Comparison of ENCODE assay signal across 12 mouse cellular contexts in genomic region chr10:94923337-94923762, GRCm38 (mm10). TPM values are rescaled to one million over a fixed set of nuclear protein-coding genes. Genes with fewer than 3 reads are reported as not detected.
A peak's percentile ranks its signal among the peaks of the same experiment; 100 is the strongest.
DNase-seq lines count a peak whose midpoint lies in the region; ATAC-seq and TF ChIP-seq lines count a peak whose summit lies in the region.
"Had no signal": no experiment of that assay in that cellular context is flagged by ENCODE, and none has a peak within 500 bp of the region (broad histone marks: within the 10 kb centered on the region; RNA-seq: fewer than 3 reads in every experiment).

No protein-coding gene starts in this region.

- no peak; the same call in 1 of the 2 replicates for TF ChIP-seq RAD21 in MEL (IDR thresholded peaks at IDR 0.05; ENCODE audit: low read depth, low read length)

- H3K79me2 ChIP-seq in heart, adult 2 months (replicated peaks; ENCODE audit: control insufficient read depth, insufficient read depth, low read length) = no peaks in the 10 kb centered on the region
- H3K79me2 ChIP-seq in MEL (ENCODE audit: control insufficient read depth, insufficient read depth, low read length, poor library complexity) = peaks cover 8% of the 10 kb centered on the region
- peaks cover 80% of the 10 kb centered on the region for H3K79me2 ChIP-seq in macrophage (ENCODE audit: inconsistent target)

- no peaks in the 10 kb centered on the region for H3K36me3 ChIP-seq in heart, adult 2 months (ENCODE audit: control insufficient read depth, insufficient read depth, low read length)
- H3K36me3 ChIP-seq in MEL (ENCODE audit: control insufficient read depth in 1 of 2, insufficient read depth in 2 of 2, low read length in 2 of 2) = peaks cover 5 to 50% of the 10 kb centered on the region in 2 experiments
- no peaks in the 10 kb centered on the region for H3K36me3 ChIP-seq in heart, embryonic 15.5 days
- peaks cover 11% of the 10 kb centered on the region; the same call in 1 of the 2 replicates for H3K36me3 ChIP-seq in macrophage (ENCODE audit: inconsistent target)
- H3K36me3 ChIP-seq in forebrain, embryonic 16.5 days (ENCODE audit: control insufficient read depth, insufficient read depth) = no peaks in the 10 kb centered on the region
- H3K36me3 ChIP-seq: limb, embryonic 12.5 days had no signal

- DNase-seq in heart, adult 2 months = peak in 1 of 2 experiments; percentile 40
- DNase-seq in heart, postnatal 10 days = no peak
- DNase-seq in MEL (ENCODE audit: low read depth, low spot score) = peak; percentile 92
- DNase-seq in gastrocnemius, adult 18-20 months (ENCODE audit: low spot score) = no peak
- DNase-seq in layer of hippocampus, adult 18-20 months (ENCODE audit: low spot score in 2 of 2) = no peak
- DNase-seq: cerebellum, adult 11 months; kidney, postnatal 10 days had no signal

- H3K9ac ChIP-seq in heart, adult 2 months (ENCODE audit: low read depth, low read length) = no peak overlapping the region
- H3K9ac ChIP-seq in MEL (ENCODE audit: control insufficient read depth, low read depth, low read length, poor library complexity, severe bottlenecking) = peak overlapping the region; percentile 63
- no peak overlapping the region for H3K9ac ChIP-seq in heart, embryonic 15.5 days
- H3K9ac ChIP-seq in forebrain, embryonic 16.5 days (replicated peaks; ENCODE audit: low read depth, low read length) = no peak overlapping the region
- H3K9ac ChIP-seq: limb, embryonic 12.5 days had no signal

- H3K27ac ChIP-seq in heart, adult 2 months = peak overlapping the region; percentile 14; the same call in 1 of the 2 replicates
- H3K27ac ChIP-seq in MEL (ENCODE audit: control insufficient read depth, low read depth, low read length) (peak overlapping the region; percentile 94), macrophage (peak overlapping the region; percentile 97)
- H3K27ac ChIP-seq in heart, embryonic 15.5 days = peak overlapping the region; percentile 60
- no peak overlapping the region for H3K27ac ChIP-seq in forebrain, embryonic 16.5 days (ENCODE audit: low read length)
- H3K27ac ChIP-seq: limb, embryonic 12.5 days had no signal

- intact Hi-C loops in heart, adult 2 months (cut with DNase I) = no loop called here
- intact Hi-C loops in heart, postnatal 10 days (cut with DNase I) = no loop called here

- H3K9me3 ChIP-seq in MEL (replicated peaks; ENCODE audit: insufficient read depth, low read length) = no peaks in the 10 kb centered on the region
- no peaks in the 10 kb centered on the region for H3K9me3 ChIP-seq in heart, embryonic 15.5 days (replicated peaks)
- no peaks in the 10 kb centered on the region for H3K9me3 ChIP-seq in forebrain, embryonic 16.5 days (ENCODE audit: control insufficient read depth, low read length)
- H3K9me3 ChIP-seq: limb, embryonic 12.5 days had no signal

- WGBS in heart, adult 2 months = 36% methylated on average over 7 of the region's 7 CpGs
- 40% methylated on average over 7 of the region's 7 CpGs for WGBS in heart, embryonic 15.5 days
- 3% methylated on average over 7 of the region's 7 CpGs for WGBS in macrophage (ENCODE audit: missing documents)
- WGBS in forebrain, embryonic 16.5 days = 76% methylated on average over 7 of the region's 7 CpGs

- H3K4me3 ChIP-seq in heart, adult 2 months = no peak overlapping the region
- H3K4me3 ChIP-seq in MEL (ENCODE audit: control insufficient read depth in 1 of 2, insufficient read depth in 1 of 2, low read depth in 2 of 2, low read length in 2 of 2) = peak overlapping the region in 1 of 2 experiments; percentile 12; a peak in 1 of 4 replicates
- no peak overlapping the region for H3K4me3 ChIP-seq in heart, embryonic 15.5 days
- H3K4me3 ChIP-seq in macrophage (ENCODE audit: inconsistent target) = no peak overlapping the region
- H3K4me3 ChIP-seq in forebrain, embryonic 16.5 days (replicated peaks; ENCODE audit: low read length) = no peak overlapping the region
- H3K4me3 ChIP-seq: limb, embryonic 12.5 days had no signal

- TF ChIP-seq EP300 in heart, adult 2 months (IDR thresholded peaks at IDR 0.05; ENCODE audit: insufficient read depth, low read depth, low read length) = no peak
- peak; percentile 97 to 99 for TF ChIP-seq EP300 in MEL (IDR thresholded peaks at IDR 0.05; ENCODE audit: low read depth in 1 of 2, low read length in 2 of 2)

- H3K4me1 ChIP-seq in heart, adult 2 months (ENCODE audit: control insufficient read depth, insufficient read depth, low read length) = peaks cover 5% of the 10 kb centered on the region
- peaks cover 30 to 37% of the 10 kb centered on the region in 2 experiments for H3K4me1 ChIP-seq in MEL (ENCODE audit: control insufficient read depth in 1 of 2, insufficient read depth in 2 of 2, low read length in 2 of 2)
- peaks cover 15% of the 10 kb centered on the region for H3K4me1 ChIP-seq in heart, embryonic 15.5 days (replicated peaks)
- peaks cover 17% of the 10 kb centered on the region for H3K4me1 ChIP-seq in forebrain, embryonic 16.5 days (replicated peaks; ENCODE audit: control insufficient read depth, insufficient read depth, low read length)
- H3K4me1 ChIP-seq: limb, embryonic 12.5 days had no signal

- no peak; the same call in 1 of the 2 replicates for ATAC-seq in heart, embryonic 15.5 days (replicated peaks; ENCODE audit: insufficient number of reproducible peaks, insufficient read depth, low FRiP score, low read depth)
- ATAC-seq in forebrain, embryonic 16.5 days = no peak
- ATAC-seq: activated CD4-positive, CD25-positive, alpha-beta regulatory T cell, adult 4 months had no signal

- H3K4me2 ChIP-seq in heart, embryonic 15.5 days = no peak overlapping the region
- no peak overlapping the region for H3K4me2 ChIP-seq in forebrain, embryonic 16.5 days (ENCODE audit: low read length)
- H3K4me2 ChIP-seq: limb, embryonic 12.5 days had no signal

- TF ChIP-seq CTCF in heart, adult 2 months (IDR thresholded peaks at IDR 0.05) = no peak
- TF ChIP-seq CTCF in MEL (IDR thresholded peaks at IDR 0.05 in 2 of 3, conservative IDR thresholded peaks at IDR 0.05 in 1 of 3; ENCODE audit: control insufficient read depth in 1 of 3, insufficient read depth in 1 of 3, low read depth in 2 of 3, low read length in 3 of 3, poor library complexity in 1 of 3, severe bottlenecking in 1 of 3) = no peak

- TF ChIP-seq POLR2A in heart, adult 2 months (IDR thresholded peaks at IDR 0.05; ENCODE audit: insufficient read depth, low read depth, low read length) = no peak
- TF ChIP-seq POLR2A in MEL (IDR thresholded peaks at IDR 0.05; ENCODE audit: control insufficient read depth in 1 of 2, insufficient read depth in 1 of 2, low read depth in 1 of 2, low read length in 2 of 2, poor library complexity in 1 of 2) = peak in 1 of 2 experiments; percentile 78; a peak in 2 of 4 replicates

- no peaks in the 10 kb centered on the region for H3K27me3 ChIP-seq in heart, adult 2 months (ENCODE audit: control insufficient read depth, insufficient read depth, low read length)
- H3K27me3 ChIP-seq in MEL (ENCODE audit: control insufficient read depth in 1 of 2, insufficient read depth in 2 of 2, low read length in 2 of 2) = no peaks in the 10 kb centered on the region
- H3K27me3 ChIP-seq in heart, embryonic 15.5 days = no peaks in the 10 kb centered on the region
- H3K27me3 ChIP-seq in forebrain, embryonic 16.5 days (replicated peaks; ENCODE audit: control insufficient read depth, insufficient read depth, low read length) = no peaks in the 10 kb centered on the region
- H3K27me3 ChIP-seq: limb, embryonic 12.5 days had no signal

TF ChIP-seq in MEL, 35 proteins besides CTCF, POLR2A, EP300 and RAD21 (continues in another document):
- TF ChIP-seq ELF1 (IDR thresholded peaks at IDR 0.05; ENCODE audit: low read depth, low read length) = peak; percentile 42; the same call in 1 of the 2 replicates
- peak; percentile 18; the same call in 1 of the 2 replicates for TF ChIP-seq JUND (IDR thresholded peaks at IDR 0.05; ENCODE audit: low read depth, low read length)
- TF ChIP-seq HCFC1 (IDR thresholded peaks at IDR 0.05; ENCODE audit: low read depth, low read length) = peak; percentile 22; the same call in 1 of the 2 replicates
- TF ChIP-seq ZKSCAN1 (IDR thresholded peaks at IDR 0.05; ENCODE audit: low read depth, low read length) = no peak
- no peak for TF ChIP-seq CHD2 (IDR thresholded peaks at IDR 0.05; ENCODE audit: low read length)
- TF ChIP-seq UBTF (IDR thresholded peaks at IDR 0.05; ENCODE audit: borderline replicate concordance, insufficient read depth, low read depth, low read length) = no peak
- TF ChIP-seq USF1 (IDR thresholded peaks at IDR 0.05; ENCODE audit: low read depth, low read length) = 0 out of 2 replicates have a peak, but pooled peaks have one; percentile 22
- TF ChIP-seq SIN3A (IDR thresholded peaks at IDR 0.05; ENCODE audit: low read length) = peak; percentile 95
- TF ChIP-seq SMC3 (IDR thresholded peaks at IDR 0.05; ENCODE audit: low read depth, low read length) = peak; percentile 12; the same call in 1 of the 2 replicates
- TF ChIP-seq MXI1 (IDR thresholded peaks at IDR 0.05; ENCODE audit: low read depth, low read length) = peak; percentile 91
- TF ChIP-seq MYB (IDR thresholded peaks at IDR 0.05; ENCODE audit: low read depth, low read length) = peak; percentile 99
- TF ChIP-seq USF2 (IDR thresholded peaks at IDR 0.05; ENCODE audit: borderline replicate concordance in 1 of 2, insufficient read depth in 1 of 2, low read depth in 1 of 2, low read length in 2 of 2) = no peak
- peak; percentile 98 for TF ChIP-seq MYC (IDR thresholded peaks at IDR 0.05; ENCODE audit: low read depth, low read length)
- no peak for TF ChIP-seq MEF2A (IDR thresholded peaks at IDR 0.05; ENCODE audit: extremely low read depth, insufficient replicate concordance, low read depth, low read length, poor library complexity, severe bottlenecking)
- peak; percentile 95 for TF ChIP-seq TCF12 (IDR thresholded peaks at IDR 0.05; ENCODE audit: low read depth, low read length)

RNA-seq across cellular contexts. Expression of gene Plxnc1, which starts 21.3 kb away (rescaled TPM):
- 1 to 10 TPM; 2.0 to 2.3 TPM for total RNA-seq in heart, adult 2 months (2021)
- 0.84 and 1.3 TPM in 2 replicates for polyA plus RNA-seq in heart, adult 2 months (2012; rRNA removed)
- total RNA-seq in heart, postnatal 10 days (2021) = 1 to 10 TPM; 5.2 to 5.6 TPM
- 16.4 and 30.1 TPM in 2 replicates for total RNA-seq in MEL (2012; rRNA removed)
- polyA plus RNA-seq in MEL (2012; ENCODE audit: insufficient read depth in 1 of 2, insufficient read length in 2 of 2, low read depth in 1 of 2, low replicate concordance in 2 of 2, missing spikeins in 1 of 2) = 10 to 100 TPM in 1 of 2 experiments, not detected in 1; 15.1 TPM
- 2.9 and 3.5 TPM in 2 replicates for polyA plus RNA-seq in heart, embryonic 15.5 days (2015; fragmentation: Nextera tagmentation; extraction: Ambion mirVana)
- 100 to 1,000 TPM in 19 of 26 experiments, 10 to 100 TPM in 7; 52.3 to 498 (median 189) TPM for total RNA-seq in macrophage (2018; cell fraction: chromatin; rRNA removed)
- 100 to 1,000 TPM in 13 of 26 experiments, 10 to 100 TPM in 13; 46.6 to 206 (median 101) TPM for total RNA-seq in macrophage (2018; cell fraction: cytosol; rRNA removed)
- total RNA-seq in macrophage (2018; cell fraction: nucleus; rRNA removed) = 100 to 1,000 TPM in 22 of 26 experiments, 10 to 100 TPM in 4; 64.0 to 351 (median 144) TPM
- polyA plus RNA-seq in macrophage (2018) = 55.1 to 117 TPM (median 105 TPM) in 3 replicates
- under 1 TPM; 0.43 to 0.85 TPM for total RNA-seq in gastrocnemius, adult 18-20 months (2021)
- 10 to 100 TPM; 34.8 to 38.2 TPM for total RNA-seq in layer of hippocampus, adult 18-20 months (2021)
- 9.5 and 11.1 TPM in 2 replicates for polyA plus RNA-seq in forebrain, embryonic 16.5 days (2015; fragmentation: Nextera tagmentation; extraction: Ambion mirVana)
